Mouse (Mus musculus) layer of hippocampus, adult 2 months (tissue): Measurements from ENCODE around the gene Gabpb2. TPM values are rescaled to one million over a fixed set of nuclear protein-coding genes. Genes with fewer than 3 reads are reported as not detected.
A peak's percentile ranks its signal among the peaks of the same experiment; 100 is the strongest.

Experiments used
- DNase-seq, 2 experiments: peaks; one replicate each; pipeline ENCODE4 v3.0.0; 2022; ENCODE audit warnings: low spot score in 2 of 2
- H3K27ac ChIP-seq: fragments of 200-600 bp; 2 replicates; pipeline ENCODE4 v1.8.1; 2022
- H3K4me3 ChIP-seq: fragments of 200-600 bp; 2 replicates; pipeline ENCODE4 v1.8.1; 2022; ENCODE audit warnings: mild to moderate bottlenecking
- CTCF ChIP-seq: fragments of 200-600 bp; conservative IDR thresholded peaks from 2 replicates; pipeline ENCODE4 v1.8.1; 2022; ENCODE audit warnings: antibody characterized with exemption, mild to moderate bottlenecking, moderate library complexity
- total RNA-seq, 2 experiments: library from RNA; stranded (reverse); gene quantifications; 2 replicates each; pipeline ENCODE4 v1.2.3; 2021

The Gabpb2 gene
- total RNA-seq, 2 experiments from 2014 or later: 15.4 to 20.0 TPM

GRCm38 (mm10) chr3:95240900-95241299 is 23.2 kb upstream of the Gabpb2 start:
- no peak overlapping the region for H3K4me3 ChIP-seq
- no peak for TF ChIP-seq CTCF
- H3K27ac ChIP-seq: no peak overlapping the region
- DNase-seq: no peak

GRCm38 (mm10) chr3:95239971-95240370 is 22.3 kb upstream of the Gabpb2 start:
- no peak for DNase-seq
- Histone ChIP-seq H3K27ac (no peak overlapping the region), H3K4me3 (no peak overlapping the region)
- TF ChIP-seq CTCF: no peak

GRCm38 (mm10) chr3:95239022-95239421 is 21.3 kb upstream of the Gabpb2 start:
- Histone ChIP-seq H3K4me3 (no peak overlapping the region), H3K27ac (no peak overlapping the region)
- no peak for TF ChIP-seq CTCF
- DNase-seq: no peak

GRCm38 (mm10) chr3:95237541-95238099 is 19.9 kb upstream of the Gabpb2 start:
- no peak overlapping the region for H3K27ac ChIP-seq
- no peak overlapping the region for H3K4me3 ChIP-seq
- no peak for TF ChIP-seq CTCF
- no peak for DNase-seq

GRCm38 (mm10) chr3:95235386-95236301 is 17.9 kb upstream of the Gabpb2 start:
- Histone ChIP-seq H3K27ac (peak overlapping the region; percentile 24; the same call in 1 of the 2 replicates), H3K4me3 (no peak overlapping the region)
- no peak for DNase-seq
- TF ChIP-seq CTCF: no peak

- Histone ChIP-seq H3K27ac (no peak overlapping the region), H3K4me3 (no peak overlapping the region)
- no peak for DNase-seq
- no peak for TF ChIP-seq CTCF
These were observed 15.7 kb upstream of the Gabpb2 start for GRCm38 (mm10) chr3:95233303-95233980.

- peak overlapping the region; percentile 100; the same call in 1 of the 2 replicates for H3K27ac ChIP-seq
- no peak for TF ChIP-seq CTCF
- H3K4me3 ChIP-seq: no peak overlapping the region
- no peak for DNase-seq
These were observed 15.1 kb upstream of the Gabpb2 start for GRCm38 (mm10) chr3:95232771-95233170.

- TF ChIP-seq CTCF: no peak
- DNase-seq: no peak
- H3K27ac ChIP-seq: peak within 1 kb of the TSS; percentile 100
- H3K4me3 ChIP-seq: peak within 1 kb of the TSS; percentile 81
These were observed 13.8 kb upstream of the Gabpb2 start, which contains the start of gene Mllt11 for GRCm38 (mm10) chr3:95231298-95232221. Gene Mllt11 (minus strand): TSS chr3:95232171.

- TF ChIP-seq CTCF: no peak
- no peak for DNase-seq
- H3K4me3 ChIP-seq: peak overlapping the region; percentile 81
- peak overlapping the region; percentile 100 for H3K27ac ChIP-seq
These were observed 13.0 kb upstream of the Gabpb2 start for GRCm38 (mm10) chr3:95230495-95231297.

GRCm38 (mm10) chr3:95229781-95230494 is 12.2 kb upstream of the Gabpb2 start:
- TF ChIP-seq CTCF: no peak
- peak; percentile 56 to 62 for DNase-seq
- Histone ChIP-seq H3K27ac (peak overlapping the region; percentile 100), H3K4me3 (peak overlapping the region; percentile 81)
